Mouse (Mus musculus): ENCODE results near the gene Abcg1.

DNA sequence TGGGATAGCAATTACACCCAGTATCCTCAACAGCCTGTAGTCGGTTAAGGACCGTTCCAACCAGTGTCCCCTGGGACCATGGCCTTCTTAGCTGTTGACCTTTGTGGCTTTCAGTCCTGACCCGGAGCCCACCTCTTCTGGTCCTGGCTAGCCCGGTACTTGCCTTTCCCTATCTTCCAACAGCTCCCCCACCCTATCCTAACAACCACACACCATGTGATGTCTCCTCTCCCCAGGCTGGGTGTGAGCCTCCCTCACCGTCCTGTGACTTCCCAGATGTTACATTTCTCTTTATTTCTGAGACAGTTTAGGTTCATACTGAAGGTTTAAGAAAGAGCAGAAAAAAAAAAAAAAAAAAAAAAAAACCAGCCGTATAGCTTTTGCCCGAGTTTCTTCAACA, 17.1 kb upstream of the Abcg1 start:
- TF ChIP-seq EP300 (IDR thresholded peaks at IDR 0.05; ENCODE audit: low read depth), result no peak
- no peak for TF ChIP-seq CTCF (IDR thresholded peaks at IDR 0.05; ENCODE audit: low read depth)

All from heart, postnatal 0 days (tissue).